Mouse (Mus musculus) B cell, adult 2 months (primary cell): ENCODE results near the gene Wwc1.

Experiments used
- DNase-seq, 2 experiments: peaks; one replicate each; pipeline ENCODE4 v3.0.0; 2022

Gene Wwc1

DNA sequence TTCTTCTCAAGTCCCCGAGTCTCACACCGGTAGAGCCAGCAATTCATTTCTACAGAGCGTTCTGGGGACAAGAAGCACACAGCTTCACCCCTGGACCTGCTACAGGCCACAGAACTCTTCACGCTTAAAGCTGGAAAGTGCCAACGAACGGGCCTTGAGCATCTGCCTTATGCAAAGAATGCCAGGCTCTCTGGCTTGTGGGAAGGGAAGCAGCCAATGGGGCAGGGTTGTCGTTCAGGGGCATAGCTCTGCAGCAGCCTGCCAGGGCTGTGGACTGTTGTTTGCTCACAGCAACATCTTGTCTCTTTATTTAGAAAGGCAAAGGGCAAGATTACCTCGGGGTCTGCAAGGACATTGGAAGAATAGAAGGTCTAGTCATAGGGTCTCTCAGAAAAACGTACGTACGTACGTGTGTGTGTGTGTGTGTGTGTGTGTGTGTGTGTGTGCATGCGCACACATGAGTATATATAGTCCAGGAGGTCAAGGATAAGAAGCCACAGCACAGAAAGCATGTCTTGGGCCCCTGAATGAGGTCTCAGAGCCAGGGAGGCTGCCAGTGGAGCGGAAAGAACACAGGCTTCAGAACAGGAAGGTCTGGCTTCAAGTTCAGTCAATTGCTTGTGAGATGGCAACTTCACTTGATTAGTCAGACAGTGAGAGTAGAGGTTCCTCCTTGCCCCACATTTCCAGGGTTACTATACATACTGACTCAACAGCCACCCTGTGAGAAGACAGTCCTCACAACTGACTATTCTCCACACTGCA lies 48.0 kb downstream of the Wwc1 start:
- DNase-seq: no peak

DNA sequence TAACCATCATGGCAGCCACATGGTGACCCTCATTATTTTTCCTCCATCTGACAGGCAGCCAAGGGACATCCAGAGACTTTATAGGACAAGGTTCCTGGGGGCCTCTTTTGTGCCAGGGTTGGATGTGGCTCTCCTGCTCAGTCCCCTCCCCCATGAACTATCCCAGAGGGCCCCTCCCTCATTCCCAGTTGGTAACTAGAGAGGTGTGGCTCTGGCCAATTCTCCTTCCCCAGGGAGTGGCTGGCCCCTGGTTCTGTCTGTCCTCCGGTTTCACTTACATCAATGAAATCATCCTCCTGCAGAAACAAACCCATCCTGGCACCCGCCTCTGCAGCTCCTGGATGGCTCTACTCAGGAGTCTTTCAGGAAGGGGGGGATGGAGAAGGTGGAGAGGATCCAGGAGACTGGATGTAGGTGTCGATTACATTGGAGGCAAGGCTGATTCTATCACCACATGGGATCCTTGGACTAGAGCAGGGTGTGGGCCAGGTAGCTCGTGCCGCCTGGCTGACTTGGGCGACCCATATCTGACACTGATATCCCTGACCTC lies 49.7 kb downstream of the Wwc1 start:
- DNase-seq: no peak

DNA sequence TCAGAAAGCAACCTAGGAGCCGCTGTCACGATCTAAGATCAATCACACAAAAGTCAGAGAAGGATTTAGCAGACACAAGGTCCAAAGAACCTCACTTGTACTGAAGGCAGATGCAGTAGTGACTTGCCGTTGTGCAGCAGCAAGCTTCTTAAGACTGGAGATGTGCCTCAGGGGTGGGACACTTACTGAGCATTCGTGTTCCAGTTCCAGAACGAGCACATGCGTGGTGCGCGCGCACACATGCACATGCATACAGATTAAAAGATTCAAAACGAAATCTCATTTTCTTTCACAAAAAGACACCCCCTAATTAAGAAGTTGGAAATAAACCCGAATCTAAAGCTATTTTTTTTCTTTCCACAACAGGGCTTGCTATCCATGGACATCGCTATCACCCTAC lies 51.9 kb downstream of the Wwc1 start:
- no peak for DNase-seq

DNA sequence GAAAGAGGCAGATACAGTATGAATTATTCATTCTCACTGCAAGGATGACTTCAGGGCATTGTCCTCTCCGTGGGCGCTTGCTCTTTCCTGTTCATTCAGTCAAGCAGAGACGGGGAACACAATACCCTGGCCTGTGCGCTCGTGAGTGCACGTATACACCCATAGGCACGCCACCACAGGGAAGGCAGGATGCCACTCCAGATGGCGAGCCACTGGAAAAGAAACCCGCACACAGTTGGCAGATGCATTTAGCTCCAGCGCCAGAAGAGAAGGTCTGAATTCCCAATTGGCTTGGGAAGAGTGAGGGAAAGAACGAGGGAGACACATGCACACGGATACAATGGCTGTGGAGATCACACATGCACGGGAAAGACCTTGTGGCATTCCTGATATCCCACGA lies 53.0 kb downstream of the Wwc1 start:
- DNase-seq: no peak

DNA sequence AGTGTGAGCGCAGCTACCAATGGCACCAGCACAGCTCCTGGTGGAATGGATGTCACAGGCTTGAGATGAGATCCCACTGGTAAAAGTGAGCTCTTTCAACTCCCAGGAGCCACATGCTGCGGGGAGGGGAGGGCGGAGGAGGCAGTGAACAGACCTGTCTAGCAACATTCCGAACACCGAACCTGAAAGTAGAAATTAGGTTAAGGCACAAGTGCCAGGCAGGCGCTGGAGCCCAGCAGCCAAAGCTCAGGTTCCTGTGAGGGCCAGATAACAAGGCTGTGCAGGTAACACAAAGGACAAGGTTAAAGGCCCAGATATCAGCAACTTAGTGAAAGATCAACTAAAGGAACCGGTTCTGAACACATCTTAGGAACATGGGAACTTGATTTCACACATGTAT lies 54.7 kb downstream of the Wwc1 start:
- DNase-seq: no peak

DNA sequence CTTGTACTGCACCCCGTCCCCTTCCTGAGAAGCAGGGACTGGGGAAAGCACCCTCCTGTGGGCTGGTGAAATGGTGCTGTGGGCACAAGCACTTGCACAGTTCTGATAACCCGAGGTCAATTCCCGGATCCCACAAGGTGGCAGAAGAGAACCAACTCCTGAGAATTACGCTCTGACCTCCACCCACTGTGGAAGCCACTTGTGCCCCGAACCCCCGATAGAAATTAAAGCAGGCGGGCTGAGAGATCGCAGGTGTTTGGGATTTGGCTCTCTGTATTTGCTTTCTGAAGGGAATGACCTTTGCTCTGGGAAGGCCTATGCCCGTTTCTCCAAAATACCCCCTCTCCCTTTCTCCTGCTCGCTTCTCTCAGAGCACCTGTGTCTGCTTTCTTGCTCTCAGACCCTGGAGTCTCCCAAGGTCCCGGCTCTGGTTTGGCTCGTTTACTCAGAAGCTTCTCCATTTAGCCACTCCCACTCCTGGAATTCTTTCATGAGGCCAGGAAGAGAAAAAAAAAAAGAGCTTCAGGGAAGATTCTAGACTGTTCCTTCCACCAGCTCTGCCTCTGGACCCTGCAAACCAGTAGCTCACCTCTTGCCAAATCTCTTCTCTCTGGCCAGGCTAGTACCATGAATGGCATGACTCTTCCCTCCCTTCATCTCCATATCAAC lies 58.0 kb downstream of the Wwc1 start:
- DNase-seq: no peak

DNA sequence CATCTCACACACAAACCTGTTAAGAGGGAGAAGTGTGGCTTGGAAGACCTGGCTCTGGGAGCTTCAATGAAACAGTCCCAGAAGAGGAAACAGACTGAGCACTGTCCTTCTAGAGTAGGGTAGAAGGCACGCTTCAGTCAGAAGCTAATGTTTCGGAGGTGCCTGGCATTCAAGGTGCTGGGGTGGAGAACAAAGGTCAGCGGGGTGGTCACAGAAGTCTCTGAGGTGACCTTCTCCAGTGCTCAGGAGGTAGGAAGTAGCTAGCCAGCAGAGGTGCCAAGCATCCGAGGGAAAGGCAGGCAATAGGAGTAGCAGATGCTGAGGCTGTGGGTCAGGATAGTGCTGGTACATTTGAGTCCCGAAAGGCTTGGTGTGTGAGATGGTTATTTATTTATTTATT lies 59.6 kb downstream of the Wwc1 start:
- no peak for DNase-seq

DNA sequence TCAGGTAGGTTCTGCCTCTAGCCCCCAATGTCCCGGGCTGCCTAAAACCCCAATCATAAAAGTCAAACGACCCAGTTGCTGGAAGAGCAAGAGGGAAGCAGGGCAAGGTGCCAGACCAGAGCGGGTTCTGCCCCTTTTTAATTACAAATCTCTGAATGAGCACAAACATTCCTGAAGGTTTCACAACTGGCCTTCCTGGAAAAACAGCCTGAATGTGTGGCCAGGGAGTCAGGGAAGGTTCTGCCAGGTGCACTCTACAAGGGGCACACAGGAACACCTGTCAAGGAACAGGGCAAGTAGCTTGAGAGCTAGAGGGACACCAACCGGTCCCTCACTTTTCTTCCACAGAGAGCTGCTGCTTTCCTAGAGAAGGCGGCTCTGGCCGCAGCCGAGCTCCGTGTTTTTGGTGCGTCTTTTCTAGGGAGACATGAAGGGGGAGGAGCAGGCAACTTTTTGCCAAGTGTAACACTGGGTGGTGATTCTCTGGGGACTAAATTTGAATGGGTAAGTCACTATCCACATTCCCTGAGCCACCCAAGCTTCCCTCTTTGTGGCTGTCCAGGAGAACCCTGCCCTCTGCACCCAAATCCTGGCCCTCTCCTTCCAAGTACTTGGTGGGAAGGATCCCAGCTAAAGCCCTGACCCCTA lies 60.3 kb downstream of the Wwc1 start:
- DNase-seq: no peak

DNA sequence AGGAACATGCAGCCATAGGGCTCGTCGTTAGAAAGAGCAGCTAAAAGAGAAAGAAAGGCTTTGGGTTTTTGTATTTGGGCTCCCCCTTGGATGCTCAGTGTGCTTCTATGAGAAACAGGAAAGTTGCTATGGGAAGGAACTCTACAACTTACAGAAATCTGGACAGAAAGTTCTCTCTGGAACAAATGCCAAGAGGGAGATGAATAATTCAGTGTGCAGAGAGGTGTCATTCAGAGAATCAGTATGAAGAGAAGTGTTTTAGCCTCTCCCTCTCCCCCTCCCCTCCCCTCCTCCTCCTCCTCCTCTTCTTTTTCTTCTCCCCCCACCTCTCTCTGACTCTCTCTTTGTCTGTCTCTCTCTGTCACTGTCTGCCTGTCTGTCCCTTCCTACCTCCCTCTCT lies 60.9 kb downstream of the Wwc1 start:
- DNase-seq: no peak

DNA sequence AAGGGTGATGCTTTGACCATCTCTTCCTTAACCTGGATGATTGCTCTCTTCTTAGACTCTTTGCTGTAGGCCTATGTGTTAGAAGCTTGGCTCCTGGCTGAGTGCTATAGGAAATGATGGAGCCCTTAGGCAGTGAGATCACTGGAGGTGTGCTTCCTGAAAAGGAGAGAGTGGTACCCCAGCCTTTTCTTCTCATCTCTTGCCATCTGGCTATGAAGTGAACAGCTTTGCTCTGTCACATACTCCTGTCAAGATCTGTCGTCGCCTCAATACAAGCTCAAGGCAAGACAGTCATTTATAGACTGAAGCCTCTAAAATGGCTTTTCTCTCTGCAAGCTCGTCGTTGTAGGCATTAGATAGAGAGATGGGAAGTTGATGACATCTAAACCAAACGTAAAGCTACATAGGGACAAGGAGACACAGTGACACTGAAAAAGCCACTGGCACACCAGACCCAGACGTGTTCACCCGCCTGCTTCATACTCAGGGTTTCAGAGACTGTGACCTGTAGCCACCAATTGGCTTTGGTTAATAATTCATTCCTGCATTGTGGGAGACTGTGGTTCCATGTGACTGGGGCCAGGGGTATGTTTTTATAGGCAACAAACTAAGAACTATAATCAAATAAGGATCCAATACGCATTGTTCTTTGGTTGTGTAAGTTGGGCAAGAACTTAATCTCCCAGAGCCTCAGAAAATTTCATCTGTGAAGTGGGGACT lies 63.7 kb downstream of the Wwc1 start:
- no peak for DNase-seq

DNA sequence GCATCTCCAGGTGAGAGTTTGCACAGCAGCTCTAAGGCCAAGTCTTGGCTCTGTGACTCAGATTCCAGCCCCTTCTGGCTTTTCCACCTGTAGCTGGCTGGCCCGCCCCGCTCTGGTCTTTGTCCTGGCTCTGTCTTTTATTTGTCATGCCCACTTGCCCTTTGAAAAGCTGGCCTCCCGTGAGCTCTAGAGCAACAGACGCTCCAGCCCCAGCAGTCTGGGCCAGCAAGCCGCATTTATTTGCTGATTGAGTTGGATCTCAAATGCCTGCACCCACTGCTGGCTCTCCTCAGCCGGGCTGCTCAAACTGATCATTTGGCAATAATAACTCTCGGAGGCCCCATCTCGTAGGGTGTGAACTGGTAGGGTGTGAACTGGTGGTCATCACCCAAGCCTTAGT lies 64.8 kb downstream of the Wwc1 start:
- no peak for DNase-seq

DNA sequence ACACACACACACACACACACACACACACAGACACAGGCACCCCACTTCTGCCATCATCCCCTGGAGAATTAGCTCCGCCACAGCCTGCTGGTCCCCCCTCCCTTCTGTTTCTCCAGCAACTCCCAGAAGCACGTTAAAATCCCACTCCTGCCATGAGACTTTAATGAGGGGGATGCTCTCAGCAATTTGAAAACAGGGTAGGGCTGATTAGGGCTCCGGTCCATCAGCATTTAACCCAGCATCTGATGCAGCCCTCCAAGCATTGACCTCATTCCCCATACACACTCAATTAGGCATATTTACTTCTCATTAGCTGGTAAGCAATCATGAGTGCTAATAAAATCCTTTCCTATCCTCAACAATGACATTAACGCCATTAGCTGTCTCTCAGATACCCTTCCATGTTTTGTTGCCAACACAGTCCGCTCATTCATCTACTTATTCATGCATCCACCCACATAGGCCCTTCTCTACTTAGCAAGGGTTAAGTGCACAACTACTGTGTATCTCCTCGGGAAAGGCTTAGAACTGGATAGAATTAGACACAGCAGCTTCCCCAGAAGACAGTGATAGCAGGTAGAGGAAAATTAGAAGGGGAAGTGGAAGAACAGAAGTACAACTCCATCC lies 66.8 kb downstream of the Wwc1 start:
- no peak for DNase-seq

DNA sequence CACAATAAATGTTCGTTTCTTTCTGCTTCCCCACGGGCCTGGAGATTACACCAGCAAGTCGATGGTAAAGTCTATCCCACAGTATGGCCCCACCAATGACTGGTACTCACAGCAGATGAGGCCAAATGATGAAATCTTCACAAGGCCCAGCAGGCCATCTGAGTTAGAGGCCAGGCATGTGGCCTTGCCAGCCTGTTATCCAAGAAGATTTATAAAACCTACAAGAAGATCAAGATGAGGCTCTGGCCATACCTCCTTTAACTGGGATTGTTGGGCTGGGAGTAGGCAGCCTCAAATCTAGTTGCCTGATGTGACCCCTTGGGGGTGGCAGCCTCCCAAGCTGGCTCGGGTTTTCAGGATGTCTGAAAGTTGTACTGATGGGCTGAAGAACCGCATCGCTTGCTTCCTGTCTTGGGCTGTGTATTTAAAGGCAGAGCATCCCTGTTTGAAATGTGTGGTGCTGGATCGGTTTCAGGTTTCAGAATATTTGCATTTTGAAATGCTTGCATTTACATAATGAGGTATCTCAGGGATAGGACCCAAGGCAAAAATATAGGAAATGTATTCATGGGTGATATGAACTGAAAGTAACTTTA lies 75.3 kb downstream of the Wwc1 start:
- DNase-seq: no peak

DNA sequence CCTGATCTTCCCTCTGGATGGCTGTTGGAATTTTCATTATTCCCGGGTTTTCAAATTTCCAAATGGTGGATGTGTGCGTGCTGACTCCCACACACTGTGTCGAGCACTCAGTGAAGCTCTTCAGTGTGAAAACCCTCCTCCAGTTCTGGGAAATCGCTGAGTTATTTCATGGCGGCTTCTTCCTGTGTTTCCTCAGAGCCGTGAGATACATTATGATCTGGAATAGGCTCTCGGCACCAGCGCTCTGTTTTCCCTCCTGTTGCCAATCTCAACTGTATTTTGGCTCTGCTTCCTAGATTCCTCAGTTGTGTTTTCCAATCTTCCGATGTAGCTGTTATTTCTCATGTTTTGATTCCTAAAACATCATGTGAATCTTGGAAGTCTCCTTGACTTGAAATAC lies 77.2 kb downstream of the Wwc1 start:
- no peak for DNase-seq

DNA sequence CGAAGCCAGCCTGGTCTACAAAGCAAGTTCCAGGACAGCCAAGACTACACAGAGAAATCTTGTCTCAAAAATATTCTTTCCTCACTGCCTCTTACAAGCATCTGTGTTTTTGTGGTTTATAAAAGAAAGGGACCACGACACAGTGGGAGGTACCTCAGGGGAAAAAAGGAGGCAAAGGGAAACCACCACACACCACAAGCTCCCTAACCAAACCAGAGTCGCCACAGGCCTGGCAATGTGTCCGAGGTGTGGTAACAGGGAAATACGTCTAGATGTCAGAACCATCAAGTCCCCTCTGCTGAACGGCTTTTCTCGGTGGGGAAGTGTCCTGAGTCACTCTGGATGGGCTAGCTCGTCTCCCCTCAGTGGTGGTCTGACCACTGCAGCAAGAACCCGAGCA lies 80.4 kb downstream of the Wwc1 start:
- no peak for DNase-seq

DNA sequence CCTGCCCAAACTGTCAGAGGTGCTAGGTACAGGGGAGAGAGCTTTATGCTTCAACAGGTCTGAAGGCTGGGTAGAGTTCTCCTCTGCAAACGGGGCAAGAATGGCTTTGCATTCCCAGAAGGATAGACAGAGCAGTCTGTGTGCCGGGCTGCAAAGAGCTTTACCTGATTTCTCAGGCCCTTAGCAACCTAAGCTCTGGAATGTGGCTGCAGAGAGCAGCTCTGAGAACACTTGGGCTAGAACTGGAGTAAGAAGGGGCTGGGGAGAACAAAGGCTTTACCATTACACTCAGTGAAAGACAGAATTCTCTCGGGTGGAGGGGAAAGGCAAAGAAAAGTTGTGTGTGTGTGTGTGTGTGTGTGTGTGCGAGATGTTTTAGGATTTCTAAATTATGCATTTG lies 86.9 kb downstream of the Wwc1 start:
- no peak for DNase-seq

DNA sequence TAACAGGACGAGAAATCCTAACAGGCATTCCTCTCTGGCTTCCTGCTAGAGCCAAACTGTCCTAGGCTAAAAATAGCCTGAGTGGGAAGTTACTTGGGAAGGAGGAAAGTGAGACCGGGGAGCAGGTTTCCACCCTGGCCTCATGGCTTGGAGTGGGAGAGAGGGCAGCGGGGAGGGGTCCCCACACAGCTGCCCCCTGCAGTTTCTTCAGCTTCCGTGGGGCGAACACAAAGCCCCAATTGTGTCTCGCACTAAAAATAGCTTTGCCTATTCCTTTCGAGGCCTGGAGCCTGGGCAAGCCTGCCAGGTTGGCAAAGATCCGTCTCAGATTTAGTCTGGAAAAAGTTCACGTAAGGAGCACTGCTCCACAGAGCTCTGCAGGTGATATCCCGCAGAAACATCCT lies 87.3 kb downstream of the Wwc1 start:
- no peak for DNase-seq

DNA sequence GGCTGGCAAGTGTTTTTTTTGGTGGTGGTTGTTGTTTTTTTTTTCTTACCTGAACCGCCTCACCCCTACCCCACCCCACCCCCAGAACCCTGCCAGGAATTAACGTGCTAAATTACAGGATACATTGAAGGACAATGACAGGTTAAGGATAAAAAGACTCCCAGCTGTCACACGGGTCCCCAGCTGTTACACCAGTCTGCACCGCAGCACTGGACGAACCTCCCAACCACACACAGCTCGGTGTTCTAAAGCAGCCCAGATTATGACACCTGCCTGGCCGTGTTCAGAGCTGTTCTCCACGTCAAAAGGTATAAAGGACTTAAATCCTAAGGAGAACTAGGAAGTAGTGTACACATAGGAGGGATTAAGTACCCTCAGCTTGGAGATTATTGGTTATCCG lies 88.0 kb downstream of the Wwc1 start:
- DNase-seq: no peak

DNA sequence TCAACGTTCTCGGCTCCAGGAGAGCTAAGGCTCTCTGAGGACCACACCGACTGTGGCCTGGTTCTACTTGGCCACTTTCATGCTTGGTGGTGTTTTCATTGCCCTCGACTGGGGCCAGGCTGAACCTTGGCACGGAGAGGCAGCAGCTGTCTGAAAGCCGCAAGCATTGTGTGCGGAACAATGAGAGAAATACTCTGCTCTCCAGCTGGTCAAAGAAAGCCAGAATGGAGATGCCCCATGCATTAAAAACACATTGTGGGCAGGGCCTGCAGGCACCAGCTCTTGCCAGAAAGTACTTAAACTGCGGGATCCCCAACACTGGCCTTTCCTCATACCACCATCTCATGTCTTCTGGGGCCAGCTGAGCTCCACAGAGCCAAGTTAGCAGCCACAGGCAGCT lies 91.5 kb downstream of the Wwc1 start:
- DNase-seq: no peak

DNA sequence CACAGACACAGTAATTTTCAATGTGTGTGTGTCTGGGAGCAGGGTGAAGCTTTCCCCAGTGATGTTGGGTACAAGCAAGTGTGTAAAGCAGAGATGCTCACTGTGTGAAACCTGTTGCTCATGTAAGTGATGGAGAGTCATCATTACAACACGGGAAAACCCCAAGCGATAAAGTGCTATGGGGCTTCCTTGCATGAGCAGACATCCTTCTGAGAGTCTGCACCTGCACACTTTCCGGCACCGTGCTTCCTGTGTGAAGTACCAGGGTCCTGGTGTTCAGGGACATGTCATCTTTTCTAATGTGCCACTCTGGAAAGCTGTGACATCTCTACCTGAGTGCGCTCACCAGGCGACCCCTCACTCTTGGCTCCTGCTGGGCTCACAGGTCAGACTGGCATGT lies 97.5 kb downstream of the Wwc1 start:
- DNase-seq: no peak

DNA sequence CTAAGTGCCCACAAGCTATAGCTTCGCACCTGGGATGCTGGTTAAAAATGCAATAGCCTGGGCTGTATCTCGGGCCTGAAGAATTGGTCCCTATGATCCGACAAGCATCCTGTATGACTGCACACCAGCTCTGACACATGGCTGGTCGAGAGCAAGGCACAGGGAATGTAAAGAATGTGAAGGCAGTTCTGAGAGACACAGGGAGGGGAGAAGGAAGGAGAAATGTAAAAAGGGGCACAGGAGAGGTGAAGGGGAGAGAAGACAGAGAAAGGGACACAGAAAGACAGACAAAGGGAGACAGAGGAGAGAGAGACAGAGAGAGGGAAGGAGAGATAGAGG lies 101.8 kb downstream of the Wwc1 start:
- DNase-seq: no peak
